Mouse (Mus musculus): ENCODE measurements around the gene Mafk. TPM values are rescaled to one million over a fixed set of nuclear protein-coding genes. Genes with fewer than 3 reads are reported as not detected.

Mafk gene
- polyA plus RNA-seq, 1 experiment from 2014 or later = 3.4 TPM

DNA sequence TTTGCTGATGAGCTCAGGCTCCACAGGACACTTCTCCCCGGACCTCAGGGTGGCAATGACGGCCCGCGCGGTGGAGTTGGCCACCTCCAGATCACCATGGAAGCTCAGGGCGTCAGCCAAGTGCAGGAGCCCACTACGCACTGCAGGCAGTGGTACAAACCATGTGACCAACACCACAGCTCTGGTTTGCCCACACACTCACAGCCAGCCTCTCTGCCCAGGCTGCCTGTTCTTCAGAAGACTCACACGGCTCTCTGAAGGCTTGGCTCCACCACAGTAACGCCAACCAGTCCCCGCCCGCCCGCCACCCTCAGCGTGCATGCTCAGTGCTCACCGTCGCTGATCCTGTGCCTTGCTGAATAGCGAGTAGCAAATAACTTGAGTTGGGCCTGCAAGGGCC is 33.2 kb upstream of the Mafk start:
- ATAC-seq (replicated peaks; ENCODE audit: insufficient number of reproducible peaks, low FRiP score, low TSS enrichment, low read depth) = no peak
- H3K4me3 ChIP-seq (ENCODE audit: low read depth, low read length) = no peak overlapping the region
- no peaks in the 10 kb centered on the region for H3K4me1 ChIP-seq (ENCODE audit: control insufficient read depth, insufficient read depth, low read length)
- H3K27me3 ChIP-seq (ENCODE audit: control insufficient read depth, insufficient read depth, low read length) = no peaks in the 10 kb centered on the region
- H3K9me3 ChIP-seq (replicated peaks; ENCODE audit: control insufficient read depth, low read length) = no peaks in the 10 kb centered on the region
- no peak for DNase-seq (ENCODE audit: low spot score)
- H3K27ac ChIP-seq (replicated peaks; ENCODE audit: low read depth, low read length) = no peak overlapping the region
- H3K36me3 ChIP-seq (replicated peaks; ENCODE audit: control insufficient read depth, insufficient read depth, low read depth, low read length) = peaks cover 16% of the 10 kb centered on the region
- WGBS = 86% methylated on average over 16 of the region's 16 CpGs
- no peak overlapping the region for H3K9ac ChIP-seq (replicated peaks; ENCODE audit: low read length)
- H3K4me2 ChIP-seq (ENCODE audit: low read depth, low read length) = no peak overlapping the region

DNA sequence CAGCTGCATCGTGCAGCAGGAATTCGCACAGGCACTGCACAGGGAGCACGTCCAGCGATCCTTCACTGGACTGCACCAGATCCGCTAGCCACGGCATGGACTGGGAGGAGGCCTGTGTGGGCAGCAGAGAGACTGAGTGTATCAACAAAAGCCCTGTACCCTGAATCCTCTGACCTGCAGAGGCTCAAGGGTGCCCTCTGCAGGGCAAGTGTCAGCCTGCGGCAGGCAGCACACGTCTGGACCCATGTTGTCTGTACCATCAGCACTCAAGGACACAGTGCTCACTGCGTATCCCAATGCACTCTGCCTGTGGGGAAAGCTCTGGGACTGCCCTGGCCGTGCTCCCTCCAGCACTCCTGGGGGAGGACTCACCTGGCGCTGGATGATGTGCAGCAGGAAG is 27.0 kb upstream of the Mafk start:
- no peaks in the 10 kb centered on the region for H3K27me3 ChIP-seq (ENCODE audit: control insufficient read depth, insufficient read depth, low read length)
- DNase-seq (ENCODE audit: low spot score) = peak; percentile 35
- H3K27ac ChIP-seq (replicated peaks; ENCODE audit: low read depth, low read length) = no peak overlapping the region
- no peak overlapping the region for H3K4me3 ChIP-seq (ENCODE audit: low read depth, low read length)
- H3K4me2 ChIP-seq (ENCODE audit: low read depth, low read length) = no peak overlapping the region
- H3K9me3 ChIP-seq (replicated peaks; ENCODE audit: control insufficient read depth, low read length) = no peaks in the 10 kb centered on the region
- ATAC-seq (replicated peaks; ENCODE audit: insufficient number of reproducible peaks, low FRiP score, low TSS enrichment, low read depth) = no peak
- H3K9ac ChIP-seq (replicated peaks; ENCODE audit: low read length) = no peak overlapping the region
- peaks cover 18% of the 10 kb centered on the region for H3K36me3 ChIP-seq (replicated peaks; ENCODE audit: control insufficient read depth, insufficient read depth, low read depth, low read length)
- no peaks in the 10 kb centered on the region for H3K4me1 ChIP-seq (ENCODE audit: control insufficient read depth, insufficient read depth, low read length)
- 75% methylated on average over 11 of the region's 11 CpGs for WGBS

DNA sequence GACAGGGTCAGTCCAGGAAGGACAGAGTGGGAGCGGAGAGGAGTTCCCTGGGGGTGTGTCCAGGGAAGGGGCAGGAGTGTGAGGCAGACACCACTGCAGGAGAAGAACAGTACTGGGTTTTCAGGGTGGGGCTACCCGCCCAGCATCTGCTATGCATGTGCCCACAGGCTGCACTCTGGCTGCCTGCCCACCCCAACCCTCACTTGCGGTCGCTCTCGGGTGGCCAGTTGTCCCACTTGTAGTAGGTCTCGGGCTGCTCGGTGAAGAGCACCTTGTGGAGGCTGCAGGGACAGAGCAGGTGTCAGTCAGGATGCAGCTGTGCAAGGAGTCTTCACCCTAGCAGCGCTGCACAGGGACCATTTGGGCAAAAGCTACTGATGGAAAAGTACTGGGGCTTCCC is 23.1 kb upstream of the Mafk start:
- Histone ChIP-seq H3K9ac (replicated peaks; ENCODE audit: low read length) (no peak overlapping the region), H3K4me2 (ENCODE audit: low read depth, low read length) (no peak overlapping the region), H3K4me1 (ENCODE audit: control insufficient read depth, insufficient read depth, low read length) (no peaks in the 10 kb centered on the region), H3K27ac (replicated peaks; ENCODE audit: low read depth, low read length) (no peak overlapping the region), H3K4me3 (ENCODE audit: low read depth, low read length) (no peak overlapping the region), H3K27me3 (ENCODE audit: control insufficient read depth, insufficient read depth, low read length) (no peaks in the 10 kb centered on the region), H3K9me3 (replicated peaks; ENCODE audit: control insufficient read depth, low read length) (no peaks in the 10 kb centered on the region), H3K36me3 (replicated peaks; ENCODE audit: control insufficient read depth, insufficient read depth, low read depth, low read length) (peaks cover 23% of the 10 kb centered on the region)
- ATAC-seq (replicated peaks; ENCODE audit: insufficient number of reproducible peaks, low FRiP score, low TSS enrichment, low read depth) = no peak
- WGBS = 91% methylated on average over 8 of the region's 8 CpGs
- DNase-seq (ENCODE audit: low spot score) = no peak

DNA sequence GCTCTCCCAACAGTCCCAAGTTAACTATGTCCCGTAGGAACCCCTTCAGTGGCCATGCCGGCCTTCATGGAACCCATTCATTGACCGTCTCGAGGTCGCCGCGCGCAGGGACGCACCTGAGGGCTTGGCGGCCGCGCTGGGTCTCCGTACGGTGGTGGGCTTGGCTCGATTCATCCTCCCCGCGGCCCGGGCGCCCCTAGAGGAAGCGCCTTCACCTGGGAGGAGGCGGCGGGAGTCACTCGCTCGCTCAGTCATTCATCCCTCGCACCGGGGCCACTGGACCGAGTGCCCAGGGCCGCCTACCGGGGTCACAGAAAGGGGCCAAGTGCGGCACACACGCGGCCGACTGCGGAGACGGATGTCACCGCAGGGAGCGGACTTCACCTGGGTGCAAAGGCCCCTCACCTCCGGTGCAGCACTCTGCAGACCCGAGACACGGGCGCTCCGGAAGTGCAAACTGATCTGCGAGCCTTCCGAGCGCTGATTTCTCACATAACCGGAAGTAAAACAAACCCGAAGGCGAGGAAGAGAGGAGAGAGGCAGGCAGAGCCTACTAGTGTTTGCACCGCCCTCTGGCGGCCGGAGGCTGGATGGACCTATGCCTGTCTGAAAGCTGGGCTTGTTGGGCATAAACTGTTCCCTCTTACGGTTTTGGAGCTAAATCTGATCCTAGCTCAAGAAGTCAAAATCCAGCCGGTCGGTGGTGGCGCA is 15.9 kb upstream of the Mafk start, which contains the start of gene Ints1:
Ints1 (minus strand) TSS at position 459 of the 711 bp plus-strand sequence.
- Histone ChIP-seq H3K9me3 (replicated peaks; ENCODE audit: control insufficient read depth, low read length) (no peaks in the 10 kb centered on the region), H3K4me1 (ENCODE audit: control insufficient read depth, insufficient read depth, low read length) (no peaks in the 10 kb centered on the region; the same call in 1 of the 2 replicates), H3K4me3 (ENCODE audit: low read depth, low read length) (peak within 1 kb of the TSS; percentile 99), H3K4me2 (ENCODE audit: low read depth, low read length) (peak within 1 kb of the TSS; percentile 77), H3K27ac (replicated peaks; ENCODE audit: low read depth, low read length) (0 out of 2 replicates have a peak within 1 kb of the TSS, but pooled peaks have one; percentile 28), H3K9ac (replicated peaks; ENCODE audit: low read length) (peak within 1 kb of the TSS; percentile 86), H3K36me3 (replicated peaks; ENCODE audit: control insufficient read depth, insufficient read depth, low read depth, low read length) (peaks cover 8% of the 10 kb centered on the region), H3K27me3 (ENCODE audit: control insufficient read depth, insufficient read depth, low read length) (no peaks in the 10 kb centered on the region)
- DNase-seq (ENCODE audit: low spot score) (peak; percentile 98), ATAC-seq (replicated peaks; ENCODE audit: insufficient number of reproducible peaks, low FRiP score, low TSS enrichment, low read depth) (peak; percentile 79)
- under 1% methylated on average over 55 of the region's 55 CpGs for WGBS

DNA sequence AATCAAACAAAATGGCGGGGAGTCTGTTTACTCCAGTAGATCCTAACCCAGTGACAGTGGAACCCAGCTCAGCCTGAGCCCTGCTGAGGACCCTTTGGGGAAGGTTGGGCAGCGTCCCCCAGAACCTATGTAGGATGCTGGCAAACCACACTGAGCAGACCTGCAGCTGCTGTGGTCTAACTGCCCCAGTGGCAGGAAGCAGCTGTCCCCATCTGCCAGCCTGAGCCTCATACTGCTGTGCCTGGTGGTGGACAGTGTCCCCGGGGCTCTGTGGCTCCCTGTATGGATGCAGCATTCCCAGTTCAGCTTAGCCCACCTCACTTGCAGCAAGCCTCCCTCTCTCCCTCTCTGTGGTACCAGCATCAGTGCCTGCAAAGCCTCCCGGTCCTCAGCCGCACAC is 14.3 kb upstream of the Mafk start:
- Histone ChIP-seq H3K27ac (replicated peaks; ENCODE audit: low read depth, low read length) (no peak overlapping the region), H3K4me2 (ENCODE audit: low read depth, low read length) (no peak overlapping the region), H3K4me1 (ENCODE audit: control insufficient read depth, insufficient read depth, low read length) (no peaks in the 10 kb centered on the region; the same call in 1 of the 2 replicates), H3K9ac (replicated peaks; ENCODE audit: low read length) (no peak overlapping the region), H3K36me3 (replicated peaks; ENCODE audit: control insufficient read depth, insufficient read depth, low read depth, low read length) (no peaks in the 10 kb centered on the region; the same call in 1 of the 2 replicates), H3K27me3 (ENCODE audit: control insufficient read depth, insufficient read depth, low read length) (no peaks in the 10 kb centered on the region), H3K9me3 (replicated peaks; ENCODE audit: control insufficient read depth, low read length) (no peaks in the 10 kb centered on the region), H3K4me3 (ENCODE audit: low read depth, low read length) (no peak overlapping the region)
- WGBS = 80% methylated on average over 5 of the region's 5 CpGs
- ATAC-seq (replicated peaks; ENCODE audit: insufficient number of reproducible peaks, low FRiP score, low TSS enrichment, low read depth) (no peak), DNase-seq (ENCODE audit: low spot score) (no peak)

DNA sequence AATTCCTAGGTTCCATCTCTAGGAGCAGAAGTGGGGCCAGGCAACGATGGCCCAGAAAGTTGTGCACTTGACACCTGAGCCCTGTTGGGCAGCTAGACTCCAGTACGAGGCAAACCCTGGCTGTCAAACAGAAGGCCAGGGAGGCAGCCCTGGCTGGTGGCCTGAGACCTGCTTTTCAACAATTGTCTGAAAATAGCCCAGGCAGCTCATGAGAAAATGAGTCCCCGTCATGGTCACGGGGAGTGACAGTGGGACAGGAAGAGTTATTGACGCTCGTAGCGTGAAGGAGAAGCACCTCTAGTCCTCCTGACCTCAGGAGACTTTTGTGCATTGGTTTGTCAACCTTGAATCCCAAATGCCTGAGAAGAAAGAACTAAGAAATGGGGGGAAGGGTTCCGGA is 9.9 kb upstream of the Mafk start:
- H3K27ac ChIP-seq (replicated peaks; ENCODE audit: low read depth, low read length) = no peak overlapping the region
- WGBS = 86% methylated on average over 8 of the region's 8 CpGs
- H3K9me3 ChIP-seq (replicated peaks; ENCODE audit: control insufficient read depth, low read length) = no peaks in the 10 kb centered on the region
- H3K27me3 ChIP-seq (ENCODE audit: control insufficient read depth, insufficient read depth, low read length) = no peaks in the 10 kb centered on the region
- no peaks in the 10 kb centered on the region for H3K4me1 ChIP-seq (ENCODE audit: control insufficient read depth, insufficient read depth, low read length)
- H3K36me3 ChIP-seq (replicated peaks; ENCODE audit: control insufficient read depth, insufficient read depth, low read depth, low read length) = no peaks in the 10 kb centered on the region
- no peak overlapping the region for H3K9ac ChIP-seq (replicated peaks; ENCODE audit: low read length)
- ATAC-seq (replicated peaks; ENCODE audit: insufficient number of reproducible peaks, low FRiP score, low TSS enrichment, low read depth) (no peak), DNase-seq (ENCODE audit: low spot score) (no peak)
- no peak overlapping the region for H3K4me2 ChIP-seq (ENCODE audit: low read depth, low read length)
- H3K4me3 ChIP-seq (ENCODE audit: low read depth, low read length) = no peak overlapping the region

DNA sequence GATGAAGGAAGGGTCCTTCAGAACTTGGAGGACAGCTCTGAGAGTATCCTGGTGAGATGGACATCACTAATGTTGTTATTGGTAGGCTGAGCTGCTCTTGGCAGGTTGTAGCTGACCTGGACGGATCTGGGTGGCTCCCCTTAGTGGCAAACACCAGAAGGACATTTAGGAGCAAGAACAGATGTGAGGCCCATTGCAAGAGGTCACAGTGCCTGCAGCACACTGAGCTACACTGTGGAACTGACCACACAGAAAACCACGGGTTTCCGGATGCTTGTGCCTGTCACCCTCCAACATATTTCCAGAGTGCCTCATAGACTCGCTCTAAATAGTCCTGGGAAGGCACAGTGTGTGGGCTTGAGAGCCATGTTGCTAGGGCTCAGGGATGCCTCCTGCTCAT is 1.8 kb upstream of the Mafk start:
- no peak overlapping the region for H3K9ac ChIP-seq (replicated peaks; ENCODE audit: low read length)
- H3K9me3 ChIP-seq (replicated peaks; ENCODE audit: control insufficient read depth, low read length) = no peaks in the 10 kb centered on the region
- no peaks in the 10 kb centered on the region for H3K36me3 ChIP-seq (replicated peaks; ENCODE audit: control insufficient read depth, insufficient read depth, low read depth, low read length)
- H3K4me2 ChIP-seq (ENCODE audit: low read depth, low read length) = no peak overlapping the region
- no peak overlapping the region for H3K4me3 ChIP-seq (ENCODE audit: low read depth, low read length)
- DNase-seq (ENCODE audit: low spot score) = no peak
- no peak overlapping the region for H3K27ac ChIP-seq (replicated peaks; ENCODE audit: low read depth, low read length)
- 57% methylated on average over 4 of the region's 4 CpGs for WGBS
- H3K27me3 ChIP-seq (ENCODE audit: control insufficient read depth, insufficient read depth, low read length) = no peaks in the 10 kb centered on the region
- ATAC-seq (replicated peaks; ENCODE audit: insufficient number of reproducible peaks, low FRiP score, low TSS enrichment, low read depth) = no peak
- peaks cover 3% of the 10 kb centered on the region; the same call in 1 of the 2 replicates for H3K4me1 ChIP-seq (ENCODE audit: control insufficient read depth, insufficient read depth, low read length)

DNA sequence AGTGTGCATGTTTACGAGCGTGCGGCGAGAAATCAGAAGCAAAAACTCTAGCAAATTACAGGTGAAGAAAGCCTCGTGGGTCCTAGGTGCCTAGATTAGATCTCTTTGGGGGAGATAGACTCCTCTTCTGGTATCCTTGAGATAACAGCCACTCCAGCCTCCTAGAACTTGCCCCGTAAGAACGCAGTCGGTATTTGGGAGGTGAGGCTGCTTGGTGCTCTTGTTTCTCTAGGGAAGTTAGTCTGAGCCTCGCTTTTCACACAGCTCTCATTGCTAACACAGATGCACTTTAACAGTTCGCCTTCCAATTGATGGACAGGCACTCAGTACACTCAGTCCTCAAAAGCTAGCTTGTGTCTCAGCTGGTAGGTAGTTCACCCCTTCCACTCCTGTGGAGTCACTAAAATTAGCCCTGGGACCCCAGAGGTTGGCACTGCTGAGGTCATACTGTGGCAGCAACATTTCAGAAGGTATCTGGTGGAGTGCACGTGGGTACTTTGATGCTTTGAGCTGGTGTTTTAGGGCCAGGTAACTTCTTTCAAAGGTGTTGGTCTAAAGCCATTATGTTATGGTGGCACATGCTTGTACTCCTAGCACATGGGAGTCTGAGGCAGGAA is 954 bp downstream of the Mafk start:
- Histone ChIP-seq H3K9me3 (replicated peaks; ENCODE audit: control insufficient read depth, low read length) (no peaks in the 10 kb centered on the region), H3K27ac (replicated peaks; ENCODE audit: low read depth, low read length) (no peak overlapping the region), H3K27me3 (ENCODE audit: control insufficient read depth, insufficient read depth, low read length) (no peaks in the 10 kb centered on the region), H3K9ac (replicated peaks; ENCODE audit: low read length) (peak overlapping the region; percentile 61), H3K36me3 (replicated peaks; ENCODE audit: control insufficient read depth, insufficient read depth, low read depth, low read length) (no peaks in the 10 kb centered on the region), H3K4me1 (ENCODE audit: control insufficient read depth, insufficient read depth, low read length) (peaks cover 12% of the 10 kb centered on the region; the same call in 1 of the 2 replicates), H3K4me3 (ENCODE audit: low read depth, low read length) (peak overlapping the region; percentile 82), H3K4me2 (ENCODE audit: low read depth, low read length) (peak overlapping the region; percentile 99)
- WGBS = 26% methylated on average over 11 of the region's 11 CpGs
- ATAC-seq (replicated peaks; ENCODE audit: insufficient number of reproducible peaks, low FRiP score, low TSS enrichment, low read depth) = no peak
- no peak for DNase-seq (ENCODE audit: low spot score)

All from embryonic facial prominence, embryonic 11.5 days (tissue).